Mouse (Mus musculus): ENCODE data around the gene Isy1.

GRCm38 (mm10) chr6:87850900-87851614 lies 12.5 kb upstream of the Isy1 start, which contains the start of gene Cnbp:
- TF ChIP-seq CTCF (IDR thresholded peaks at IDR 0.05) (no peak; the same call in 1 of the 2 replicates), EP300 (IDR thresholded peaks at IDR 0.05) (no peak)
